Mouse (Mus musculus) hindlimb bud, embryonic 11.5 days (tissue): ENCODE measurements around the gene Hsph1.
A peak's percentile ranks its signal among the peaks of the same experiment; 100 is the strongest.

Source experiments
- DNase-seq: peaks from one replicate; pipeline ENCODE4 v3.0.0-alpha.2; 2012; ENCODE audit warnings: low read depth, low spot score; ENCODE audit errors: extremely low spot score

The Hsph1 gene

DNA sequence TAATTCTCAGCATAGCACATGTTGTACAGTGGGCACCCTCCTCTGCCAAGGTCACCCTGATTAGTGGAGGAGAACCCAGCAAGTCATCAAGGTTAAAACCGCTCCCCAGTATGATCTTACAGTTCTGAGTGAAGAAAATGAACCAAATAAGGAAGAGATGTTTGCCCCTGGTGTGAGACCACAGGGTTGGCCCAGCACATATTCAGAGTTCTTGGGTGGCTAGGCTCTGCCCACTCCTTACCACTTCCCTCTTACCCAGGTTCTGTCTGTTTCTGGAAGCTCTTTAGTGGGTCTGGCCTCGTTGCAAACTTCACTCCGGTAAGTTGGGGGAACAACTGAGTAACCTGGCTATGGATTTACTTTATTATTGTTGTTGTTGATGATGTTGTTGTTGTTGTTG, 42.0 kb downstream of the Hsph1 start:
- no peak for DNase-seq

DNA sequence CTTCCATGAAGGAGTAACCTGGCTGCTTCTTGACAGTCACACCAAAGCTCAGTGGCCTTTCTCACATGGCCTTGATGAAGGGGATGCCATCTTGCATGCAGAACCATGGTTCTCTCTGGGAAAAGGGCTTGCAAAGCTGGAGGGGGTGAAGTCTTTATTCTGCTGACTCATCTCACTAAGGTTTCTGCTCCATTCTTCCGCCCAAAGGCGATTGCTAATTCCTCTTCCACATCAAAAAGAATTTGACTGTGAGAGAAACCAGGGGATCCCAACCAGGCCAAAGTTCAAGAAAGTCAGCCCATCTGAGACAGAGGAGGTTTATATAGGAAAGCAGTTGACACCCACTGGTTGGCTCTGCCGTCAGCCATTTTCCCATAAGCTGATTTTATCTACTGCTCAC, 46.2 kb downstream of the Hsph1 start:
- DNase-seq: no peak

DNA sequence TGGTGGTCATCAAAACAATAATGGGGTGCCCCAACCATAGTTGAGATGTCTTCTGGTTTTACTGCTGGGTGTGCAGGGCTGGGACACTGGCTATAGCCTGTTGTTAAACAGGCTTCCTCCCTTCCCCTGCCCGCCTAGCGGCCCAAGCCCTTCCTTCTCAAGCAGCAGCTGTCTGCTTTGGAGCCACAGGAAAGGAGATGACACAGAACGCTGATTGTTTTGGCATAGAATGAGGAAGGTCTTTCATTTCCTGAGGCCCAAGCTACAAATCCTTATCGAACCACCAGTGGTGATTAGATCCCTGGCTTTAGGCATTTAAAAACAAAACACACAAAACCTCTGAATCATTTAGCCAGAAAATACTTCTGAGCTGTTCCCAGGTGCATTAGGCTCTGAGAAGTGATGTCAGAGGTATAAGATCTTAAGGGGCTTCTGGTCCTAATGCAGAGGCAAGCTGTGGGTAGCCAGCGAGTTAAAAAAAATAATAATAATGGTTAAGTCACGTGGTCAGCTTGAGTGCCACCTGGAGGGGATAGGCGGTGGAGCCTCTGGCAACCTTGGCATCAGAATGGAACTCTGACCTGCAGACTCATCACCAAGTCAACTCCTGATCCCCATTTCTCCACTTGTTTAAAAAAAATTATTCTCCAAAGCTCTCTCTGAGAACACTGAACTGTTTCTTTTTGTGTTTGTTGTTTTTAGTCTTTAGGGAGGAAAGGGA, 47.2 kb downstream of the Hsph1 start:
- no peak for DNase-seq

DNA sequence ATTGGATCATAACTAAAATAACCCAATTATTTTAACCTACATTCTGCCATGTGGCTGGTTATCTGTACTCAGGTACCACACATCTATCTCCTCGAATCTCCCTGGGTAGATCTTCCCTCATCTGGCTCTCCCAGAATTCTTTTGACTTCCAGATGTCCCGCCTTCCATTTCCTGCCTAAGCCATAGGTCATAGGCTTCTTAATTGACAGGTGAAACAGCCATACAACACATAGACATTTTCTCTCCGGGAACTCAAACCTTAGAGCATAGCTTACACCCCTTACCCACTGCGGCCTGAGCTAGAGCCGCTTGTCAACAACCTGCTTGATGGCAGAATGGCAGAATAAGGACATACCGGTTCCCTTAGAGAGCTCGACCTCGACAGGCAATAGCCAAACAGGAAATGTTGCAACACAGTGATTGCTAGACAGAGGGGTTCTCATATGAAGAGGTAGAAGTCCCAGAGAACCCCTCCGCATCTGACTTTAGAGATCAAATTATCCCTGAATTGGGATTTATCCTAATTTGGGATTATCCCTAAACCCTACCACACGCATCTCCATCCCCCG, 48.8 kb downstream of the Hsph1 start:
- DNase-seq: no peak

DNA sequence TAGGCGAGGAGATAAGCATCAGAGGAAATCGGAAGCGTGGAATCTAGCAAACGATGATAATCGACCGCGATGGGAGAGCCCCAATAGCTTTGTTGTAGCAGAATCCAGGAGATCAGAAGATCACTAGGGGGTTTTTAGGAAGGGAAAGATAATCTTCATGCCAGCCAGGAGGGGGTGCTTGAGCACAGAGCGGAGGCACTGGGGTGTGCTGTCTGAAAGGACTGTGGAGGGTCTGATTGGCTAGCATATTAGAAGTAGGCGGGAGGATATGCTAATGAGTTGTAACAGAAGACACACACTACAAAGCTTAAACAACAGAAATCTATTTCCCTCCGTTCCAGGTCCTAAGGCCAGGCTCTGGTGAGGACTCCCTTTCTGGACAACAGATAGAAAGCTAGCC, 50.3 kb downstream of the Hsph1 start:
- DNase-seq: no peak

DNA sequence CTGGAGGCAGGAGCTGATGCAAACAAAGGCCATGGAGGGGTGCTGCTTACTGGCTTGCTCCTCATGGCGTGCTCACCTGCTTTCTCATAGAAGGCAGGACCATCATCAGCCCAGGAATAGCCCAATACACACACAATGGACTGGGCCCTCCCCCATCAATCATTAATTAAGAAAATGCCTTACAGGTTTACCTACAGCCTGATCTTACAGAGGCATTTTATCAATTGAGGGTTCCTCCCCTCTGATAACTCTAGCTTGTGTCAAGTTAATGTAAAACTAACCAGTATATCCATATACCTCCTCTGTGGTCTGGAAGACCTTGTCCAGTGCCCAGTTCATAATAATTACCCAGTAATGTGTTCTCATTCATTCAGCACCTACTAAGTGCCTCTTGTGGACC, 50.9 kb downstream of the Hsph1 start:
- DNase-seq: no peak

DNA sequence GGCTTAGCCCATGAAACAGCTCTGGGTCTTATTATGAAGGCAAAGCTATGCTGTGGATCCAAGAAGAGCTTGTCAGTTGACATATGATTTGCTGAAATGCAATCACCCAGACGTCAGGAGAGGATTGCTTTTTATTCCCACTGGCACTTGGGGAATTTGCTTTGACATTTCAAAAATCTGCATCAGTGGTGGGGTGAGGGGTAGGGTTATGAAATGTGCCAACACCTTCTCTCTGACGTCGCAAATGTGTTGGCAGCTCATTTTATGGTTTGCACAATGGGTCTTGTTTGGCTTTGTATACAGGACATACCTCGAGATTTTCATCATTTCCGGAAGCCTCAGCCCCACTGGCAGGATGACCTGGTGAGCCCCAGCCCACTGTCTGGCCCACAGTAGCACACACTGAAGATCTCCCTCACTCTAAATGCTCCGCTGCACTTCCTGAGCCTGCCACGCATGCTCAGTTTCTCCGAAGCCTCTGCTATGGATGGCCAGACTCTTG, 52.0 kb downstream of the Hsph1 start:
- peak; percentile 44 for DNase-seq

DNA sequence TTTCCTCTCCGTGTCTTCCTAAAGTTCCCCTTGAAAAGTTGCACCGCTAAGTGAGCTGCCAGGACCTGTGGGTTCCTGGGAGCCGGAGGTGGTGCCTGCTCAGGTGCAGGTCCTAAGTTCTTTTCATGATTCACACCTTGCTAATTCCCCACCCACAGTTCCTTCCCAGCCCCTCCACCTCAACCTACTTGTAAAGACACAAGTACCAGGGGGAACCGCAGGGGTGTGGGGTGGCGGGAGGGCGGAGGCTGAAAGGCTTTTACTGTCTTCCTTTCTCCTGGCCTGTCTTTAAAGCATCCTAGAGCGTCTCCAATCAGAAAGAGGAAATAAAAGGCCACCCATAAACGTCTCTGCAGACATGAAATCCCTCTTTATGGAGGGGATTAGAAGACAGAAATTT, 52.7 kb downstream of the Hsph1 start:
- DNase-seq: peak; percentile 12

DNA sequence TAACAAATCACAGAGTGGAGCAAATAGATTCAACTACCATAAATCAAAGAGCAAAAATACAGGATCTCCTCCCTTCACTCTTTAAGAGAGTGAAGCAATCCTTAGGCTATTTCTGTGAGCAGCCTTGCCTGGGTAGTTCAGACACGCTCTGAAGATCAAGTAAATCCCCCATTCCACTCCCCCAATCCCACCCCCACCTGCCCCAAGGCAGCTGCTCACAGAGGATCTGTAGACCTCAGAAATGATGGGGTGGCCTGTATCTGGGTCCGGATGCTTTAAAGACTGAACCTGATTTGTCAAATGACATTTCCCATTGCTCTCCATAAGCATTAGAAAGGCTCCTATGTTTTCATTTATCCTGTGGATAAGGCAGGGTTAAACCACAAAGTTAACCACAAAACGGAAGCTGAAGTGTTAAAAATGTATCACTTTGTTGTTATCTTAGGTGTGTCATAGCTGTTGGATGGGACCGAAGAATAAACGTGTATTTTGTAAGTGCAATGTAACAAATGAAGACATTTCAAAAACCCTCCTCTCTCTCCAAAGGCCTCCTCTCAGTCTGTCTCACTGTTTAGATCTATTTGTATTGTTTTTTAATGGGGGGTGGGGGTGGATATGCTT, 53.4 kb downstream of the Hsph1 start:
- DNase-seq: no peak

DNA sequence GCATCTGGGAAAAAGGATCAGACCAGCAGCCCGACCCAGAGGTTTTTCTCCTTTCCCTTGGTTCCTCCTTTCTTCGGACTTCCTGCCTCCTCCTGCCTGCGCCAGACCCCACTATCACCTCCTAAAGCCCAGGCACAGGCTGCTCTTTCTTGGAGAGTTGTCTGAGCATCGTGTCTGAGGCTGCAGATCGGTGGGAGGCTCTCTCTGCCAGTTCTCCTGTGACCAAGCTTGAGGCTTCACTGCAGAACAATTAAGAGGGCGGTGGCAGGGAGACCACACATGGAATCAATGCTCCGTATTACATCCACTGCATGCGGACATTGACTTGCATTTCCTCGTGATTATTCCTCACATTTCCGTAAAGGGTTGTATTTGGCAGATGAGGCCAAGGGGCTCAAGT, 58.7 kb downstream of the Hsph1 start:
- DNase-seq: no peak

DNA sequence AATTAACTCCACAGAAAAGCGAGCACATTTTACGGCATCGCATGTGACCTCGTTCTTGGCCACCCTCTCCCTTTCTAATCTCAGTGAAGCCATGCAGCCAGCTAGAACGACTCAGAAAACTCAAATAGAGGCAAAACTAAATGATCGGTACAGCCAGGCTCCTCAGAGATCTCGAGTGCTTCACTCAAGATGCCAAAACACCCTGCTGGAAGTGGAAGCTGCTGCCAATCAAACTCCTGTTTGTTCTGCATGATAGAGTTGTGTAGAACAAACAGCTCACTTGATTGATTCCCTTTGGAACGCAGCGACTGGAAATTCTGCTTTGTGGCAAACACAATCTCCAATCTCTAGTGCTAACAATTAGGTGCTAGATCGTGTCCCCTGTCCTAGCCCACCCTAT, 59.2 kb downstream of the Hsph1 start:
- DNase-seq: no peak

DNA sequence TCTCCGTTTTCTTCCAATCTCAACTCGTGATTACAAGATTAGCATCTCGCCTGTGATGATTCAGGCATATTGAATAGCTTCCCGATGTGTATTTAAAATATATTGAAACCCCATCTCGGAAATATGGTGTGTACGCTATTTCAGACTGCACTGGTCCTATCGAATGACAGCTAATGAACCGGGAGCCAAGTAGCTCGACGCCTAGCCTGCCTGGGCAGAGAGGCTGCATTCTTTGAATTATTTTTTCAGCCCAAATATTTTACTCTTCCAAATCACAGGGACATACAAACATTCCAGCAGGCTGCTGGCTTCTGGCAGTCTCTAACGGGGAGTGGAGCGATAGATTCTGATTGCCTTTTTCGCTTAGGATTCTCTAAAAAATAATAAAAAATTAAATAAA, 67.2 kb downstream of the Hsph1 start:
- no peak for DNase-seq

DNA sequence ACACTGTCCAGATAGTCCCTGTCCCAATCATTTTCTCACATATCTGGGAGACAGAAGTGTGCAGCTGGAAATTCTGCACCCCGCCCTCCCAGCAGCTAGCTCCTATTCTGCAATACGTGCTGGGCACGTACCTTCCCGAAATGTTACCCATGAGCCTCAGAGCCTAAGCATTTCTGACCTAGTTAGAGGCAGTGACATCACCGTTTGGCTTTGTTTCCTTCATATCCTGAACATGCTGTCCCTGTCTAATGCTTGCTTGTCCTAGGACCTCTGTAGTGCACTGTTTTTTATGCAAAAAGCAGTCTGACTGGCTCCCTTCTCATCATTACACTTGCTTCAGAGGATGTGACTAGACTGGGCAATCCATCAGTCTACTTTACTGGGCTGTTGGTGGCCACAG, 69.2 kb downstream of the Hsph1 start:
- no peak for DNase-seq

DNA sequence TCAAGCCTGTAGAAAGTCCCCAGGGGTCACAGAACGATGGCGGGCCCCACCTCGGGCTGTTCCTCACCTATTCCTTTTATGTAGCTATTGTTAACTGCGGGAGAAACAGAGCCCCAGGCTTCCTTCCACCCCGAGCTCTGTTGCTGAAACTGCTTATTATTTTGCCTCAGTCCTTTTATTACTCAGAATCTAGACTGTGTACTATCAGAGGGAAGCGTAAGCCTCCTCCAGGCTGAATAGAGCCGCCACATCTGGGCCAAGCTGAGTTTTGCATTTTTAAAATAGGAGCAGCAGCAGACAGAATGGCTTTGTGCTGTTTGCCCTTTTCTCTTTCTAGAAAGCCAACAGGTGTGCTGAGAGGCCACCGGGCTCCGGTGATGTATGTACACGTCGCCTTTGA, 70.2 kb downstream of the Hsph1 start:
- no peak for DNase-seq
